9 mouse cellular contexts compared by ENCODE assay signal in the genomic region with DNA sequence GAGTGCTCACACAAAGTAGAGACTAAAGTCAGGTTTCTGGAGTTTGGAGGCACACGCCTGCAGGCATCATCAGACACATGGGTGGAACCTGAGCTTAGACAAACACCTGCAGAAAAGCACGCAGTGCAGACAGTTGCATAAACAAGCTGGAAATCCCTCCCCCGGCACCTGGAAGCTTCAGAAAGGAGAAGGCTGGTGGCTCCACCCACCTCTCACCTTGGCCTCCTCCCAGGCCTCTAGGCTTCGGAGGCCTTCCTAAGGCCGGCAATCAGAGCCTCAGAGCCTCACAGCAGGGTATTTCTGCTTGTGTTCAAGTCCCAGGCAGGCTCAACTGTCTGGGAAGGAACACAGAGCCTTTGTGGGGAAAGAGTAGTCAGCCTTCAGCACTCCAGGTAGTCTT.
DNase-seq lines count a peak whose midpoint lies in the region; ATAC-seq lines count a peak whose summit lies in the region.
"Had no signal": no experiment of that assay in that cellular context is flagged by ENCODE, and none has a peak within 500 bp of the region (broad histone marks: within the 10 kb centered on the region; RNA-seq: fewer than 3 reads in every experiment).

No protein-coding gene starts in this region.

- ATAC-seq in hindbrain, embryonic 13.5 days (ENCODE audit: low FRiP score), result no peak
- ATAC-seq in embryonic facial prominence, embryonic 12.5 days (ENCODE audit: insufficient number of reproducible peaks, insufficient read depth, low FRiP score, low TSS enrichment), result no peak
- no peak for ATAC-seq in megakaryocyte progenitor cell, adult 5-6 weeks (replicated peaks; ENCODE audit: poor library complexity)
- ATAC-seq: Patski had no signal

- no peak overlapping the region for H3K4me2 ChIP-seq in hindbrain, embryonic 13.5 days
- H3K4me2 ChIP-seq in embryonic facial prominence, embryonic 12.5 days (replicated peaks), result peak overlapping the region; percentile 7; the same call in 1 of the 2 replicates

- H3K4me3 ChIP-seq in hindbrain, embryonic 10.5 days, result no peak overlapping the region
- no peak overlapping the region for H3K4me3 ChIP-seq in hindbrain, embryonic 13.5 days
- no peak overlapping the region for H3K4me3 ChIP-seq in embryonic facial prominence, embryonic 12.5 days

- peak overlapping the region; percentile 96 for H3K27ac ChIP-seq in hindbrain, embryonic 10.5 days
- H3K27ac ChIP-seq in hindbrain, embryonic 13.5 days, result no peak overlapping the region
- peak overlapping the region; percentile 95 for H3K27ac ChIP-seq in embryonic facial prominence, embryonic 12.5 days

- H3K9me3 ChIP-seq in hindbrain, embryonic 10.5 days, result no peaks in the 10 kb centered on the region
- H3K9me3 ChIP-seq in hindbrain, embryonic 13.5 days, result no peaks in the 10 kb centered on the region
- no peaks in the 10 kb centered on the region for H3K9me3 ChIP-seq in embryonic facial prominence, embryonic 12.5 days

- H3K4me1 ChIP-seq in hindbrain, embryonic 10.5 days (replicated peaks), result peaks cover 84% of the 10 kb centered on the region
- H3K4me1 ChIP-seq in hindbrain, embryonic 13.5 days (replicated peaks), result peaks cover 67% of the 10 kb centered on the region
- H3K4me1 ChIP-seq in embryonic facial prominence, embryonic 12.5 days, result peaks cover 71% of the 10 kb centered on the region

- 49% methylated on average over 5 of the region's 5 CpGs for WGBS in hindbrain, embryonic 10.5 days
- WGBS in hindbrain, embryonic 13.5 days, result 54% methylated on average over 5 of the region's 5 CpGs
- 36% methylated on average over 5 of the region's 5 CpGs for WGBS in embryonic facial prominence, embryonic 12.5 days

- 0 out of 2 replicates have a peak, but pooled peaks cover 12% of the 10 kb centered on the region for H3K27me3 ChIP-seq in hindbrain, embryonic 10.5 days (ENCODE audit: insufficient read depth, poor library complexity, severe bottlenecking)
- peaks cover 12% of the 10 kb centered on the region; the same call in 1 of the 2 replicates for H3K27me3 ChIP-seq in hindbrain, embryonic 13.5 days
- no peaks in the 10 kb centered on the region for H3K27me3 ChIP-seq in embryonic facial prominence, embryonic 12.5 days
- H3K27me3 ChIP-seq: Patski had no signal

- H3K9ac ChIP-seq in hindbrain, embryonic 13.5 days, result no peak overlapping the region
- peak overlapping the region; percentile 30; the same call in 1 of the 2 replicates for H3K9ac ChIP-seq in embryonic facial prominence, embryonic 12.5 days

- no peaks in the 10 kb centered on the region for H3K36me3 ChIP-seq in hindbrain, embryonic 10.5 days
- no peaks in the 10 kb centered on the region for H3K36me3 ChIP-seq in hindbrain, embryonic 13.5 days
- no peaks in the 10 kb centered on the region for H3K36me3 ChIP-seq in embryonic facial prominence, embryonic 12.5 days

- DNase-seq in hindbrain, embryonic 10.5 days (ENCODE audit: low spot score), result no peak
- peak; percentile 63 to 78 for DNase-seq in kidney, postnatal 4 days
- peak; percentile 80 for DNase-seq in lung, postnatal 36 days
- DNase-seq in adrenal gland, adult 2 months, result no peak
- DNase-seq in right cerebral cortex, postnatal 10 days (ENCODE audit: low spot score in 2 of 2), result no peak

Comparison
In these comparisons a context has a peak if more than half of its experiments do, and no peak if none do; other contexts are left out.
1. DNase-seq: peak in kidney, postnatal 4 days (2 of 2) and lung, postnatal 36 days (single experiment); none in hindbrain, embryonic 10.5 days (single experiment), adrenal gland, adult 2 months (single experiment) and right cerebral cortex, postnatal 10 days (0 of 2).